Mouse (Mus musculus) liver, embryonic 14.5 days (tissue): Measurements from ENCODE around the gene Mark2. TPM values are rescaled to one million over a fixed set of nuclear protein-coding genes. Genes with fewer than 3 reads are reported as not detected.

ENCODE experiments used
- ATAC-seq: fragments of 200-750 bp; cut with Nextera tagmentation; 2 replicates; pipeline ENCODE4 v1.8.0; 2017; ENCODE audit warnings: moderate number of reproducible peaks, mild to moderate bottlenecking, moderate library complexity; ENCODE audit not compliant: insufficient read depth
- DNase-seq, 3 experiments: peaks; one replicate each; pipeline ENCODE4 v3.0.0-alpha.2; 2012 to 2013; ENCODE audit warnings: low read depth in 3 of 3, low spot score in 3 of 3
- H3K27ac ChIP-seq: fragments of 300-500 bp; sonication (generic); 2 replicates; pipeline ENCODE4 v1.5.1; 2014; ENCODE audit warnings: moderate library complexity, mild to moderate bottlenecking, control low read depth, inconsistent platforms
- H3K27me3 ChIP-seq: fragments of 300-500 bp; sonication (generic); 2 replicates; pipeline ENCODE4 v1.6.1; 2014; ENCODE audit warnings: mild to moderate bottlenecking, low read length, moderate library complexity; ENCODE audit not compliant: control insufficient read depth, insufficient read depth
- H3K36me3 ChIP-seq: fragments of 300-500 bp; sonication (generic); replicated peaks from 2 replicates; pipeline ENCODE4 v1.6.1; 2014; ENCODE audit warnings: low read depth; ENCODE audit not compliant: control insufficient read depth, insufficient read depth
- H3K4me1 ChIP-seq, 2 experiments: fragments of 200-500 bp in 1 of 2; fragments of 300-500 bp in 1 of 2; sonication (generic) in 1 of 2; replicated peaks; 2 replicates each; pipeline ENCODE4 v1.6.1; 2012 to 2014; ENCODE audit warnings: antibody characterized with exemption in 1 of 2, inconsistent platforms in 1 of 2, low read length in 1 of 2; ENCODE audit not compliant: control insufficient read depth in 2 of 2, insufficient read depth in 2 of 2
- H3K4me2 ChIP-seq: fragments of 300-500 bp; sonication (generic); 2 replicates; pipeline ENCODE4 v1.6.1; 2014; ENCODE audit warnings: low read depth, mild to moderate bottlenecking, control low read depth, moderate library complexity
- H3K4me3 ChIP-seq, 2 experiments: fragments of 200-500 bp in 1 of 2; fragments of 300-500 bp in 1 of 2; sonication (generic) in 1 of 2; 2 replicates each; pipeline ENCODE4 v1.5.1; 2012 to 2014; ENCODE audit warnings: low read depth in 2 of 2, low read length in 2 of 2, mild to moderate bottlenecking in 2 of 2, control low read depth in 1 of 2, inconsistent platforms in 1 of 2, moderate library complexity in 1 of 2; ENCODE audit not compliant: insufficient read depth in 1 of 2
- H3K9ac ChIP-seq: fragments of 300-500 bp; sonication (generic); replicated peaks from 2 replicates; pipeline ENCODE4 v1.6.1; 2014; ENCODE audit warnings: mild to moderate bottlenecking, control low read depth, moderate library complexity
- H3K9me3 ChIP-seq: fragments of 300-500 bp; sonication (generic); 2 replicates; pipeline ENCODE4 v1.6.1; 2016; ENCODE audit warnings: low read length, mixed read lengths; ENCODE audit not compliant: control insufficient read depth
- CTCF ChIP-seq: IDR thresholded peaks from 2 replicates; pipeline ENCODE4 v1.5.1; 2016; ENCODE audit warnings: antibody characterized with exemption, low read depth, control low read depth
- EP300 ChIP-seq: IDR thresholded peaks from 2 replicates; pipeline ENCODE4 v1.6.1; 2016; ENCODE audit warnings: antibody characterized with exemption, low read depth
- WGBS: fragments of 180-500 bp; shearing (Covaris S2); extraction: QIAGEN DNeasy Blood & Tissue Kit; methylation state at CpG from one replicate; pipeline ENCODE4 v1.1.7; 2014; ENCODE audit not compliant: insufficient replicate concordance; 5-methylcytosine and 5-hydroxymethylcytosine counted together
- polyA plus RNA-seq, 2 experiments: library from polyadenylated mRNA; depleted of rRNA in 1 of 2; stranded (reverse) in 1 of 2; unstranded in 1 of 2; fragments of >200 nt; fragmentation: Nextera tagmentation in 1 of 2; extraction: Ambion mirVana in 1 of 2; gene quantifications; 2 replicates each; pipeline versions ENCODE4 v1.2.1 to v1.2.3; 2012 to 2014

Gene Mark2
- 14.2 and 17.4 TPM in 2 replicates for polyA plus RNA-seq (2012; rRNA removed)
- polyA plus RNA-seq (2014; fragmentation: Nextera tagmentation; extraction: Ambion mirVana) = 14.3 and 18.9 TPM in 2 replicates

DNA sequence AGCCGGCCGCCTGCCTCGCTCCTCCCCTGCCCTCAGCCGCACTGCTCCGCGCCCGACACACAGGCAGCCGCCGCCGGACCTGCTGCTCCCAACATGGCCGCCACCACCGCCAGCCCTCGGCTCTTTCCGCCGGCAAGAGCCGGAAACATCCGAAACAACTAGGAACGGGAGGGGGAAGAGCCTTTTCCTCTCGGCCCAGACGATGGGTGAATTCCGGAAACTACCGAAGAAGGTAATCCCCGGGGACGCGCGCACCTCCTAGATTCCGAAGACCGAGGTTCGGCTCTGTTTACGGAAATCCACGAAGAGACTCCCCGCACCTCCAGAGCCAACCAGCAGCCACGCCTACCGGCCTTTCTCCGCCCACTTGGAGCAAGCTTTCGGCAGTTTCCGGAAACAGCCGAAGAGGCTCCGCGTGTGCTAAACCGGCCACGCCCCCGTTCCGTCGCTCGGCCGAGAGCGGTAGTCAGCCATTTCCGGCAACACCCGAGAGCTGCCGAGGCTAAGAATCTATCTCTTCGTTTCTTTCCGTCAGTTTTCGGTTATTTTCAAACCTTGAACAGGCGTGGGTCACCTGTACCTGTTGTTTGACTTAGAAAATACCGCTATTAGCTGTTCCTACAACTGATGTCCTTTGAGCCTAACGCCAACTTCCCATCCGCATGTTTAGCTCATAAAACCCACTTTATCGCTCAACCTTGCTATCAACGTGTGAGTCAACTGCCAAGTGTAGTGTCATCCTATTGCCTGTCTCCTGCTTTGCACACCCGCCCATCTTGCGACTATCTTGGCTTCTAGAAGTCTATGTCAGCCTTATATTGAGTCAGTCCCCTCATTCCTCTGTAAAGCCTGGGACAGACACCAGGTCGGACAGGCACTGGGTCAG, at the start of gene Mark2:
Gene Mark2 (minus strand): TSS at position 349 of the 886 bp plus-strand sequence.
- H3K9me3 ChIP-seq = no peaks in the 10 kb centered on the region
- H3K4me1 ChIP-seq = peaks cover 29 to 42% of the 10 kb centered on the region in 2 experiments
- H3K27me3 ChIP-seq = no peaks in the 10 kb centered on the region
- TF ChIP-seq EP300 (no peak), CTCF (no peak)
- H3K4me3 ChIP-seq = peak within 1 kb of the TSS; percentile 84 to 93
- H3K9ac ChIP-seq = peak within 1 kb of the TSS; percentile 94
- H3K27ac ChIP-seq = peak within 1 kb of the TSS; percentile 93
- no peaks in the 10 kb centered on the region for H3K36me3 ChIP-seq
- peak within 1 kb of the TSS; percentile 95 for H3K4me2 ChIP-seq
- WGBS = 1% methylated on average over 63 of the region's 63 CpGs
- peak; percentile 89 for ATAC-seq
- peak; percentile 98 to 99 (median 99) for DNase-seq

DNA sequence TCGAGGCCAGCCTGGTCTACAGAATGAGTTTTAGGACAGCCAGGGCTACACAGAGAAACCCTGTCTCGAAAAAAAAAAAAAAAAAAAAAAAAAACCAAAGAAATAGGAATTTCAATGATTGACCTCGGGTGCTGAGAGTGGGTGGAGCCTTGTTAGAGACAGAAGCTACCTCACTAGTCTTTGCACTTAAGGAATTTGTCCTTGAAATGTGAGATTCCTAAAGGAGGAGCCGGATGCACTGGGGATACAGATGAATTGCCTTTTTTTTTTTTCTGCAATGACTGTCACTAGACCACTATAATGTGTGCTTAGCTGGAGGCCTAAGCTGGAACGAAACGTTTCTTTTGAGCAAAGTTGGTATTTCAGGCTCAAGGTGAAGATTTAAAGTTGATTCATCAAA, 46.8 kb upstream of the Mark2 start:
- TF ChIP-seq EP300 (no peak), CTCF (no peak)
- Histone ChIP-seq H3K27me3 (no peaks in the 10 kb centered on the region), H3K4me2 (no peak overlapping the region), H3K4me1 (peaks cover 1 to 2% of the 10 kb centered on the region in 2 experiments; a peak in 2 of 4 replicates), H3K9me3 (no peaks in the 10 kb centered on the region; the same call in 1 of the 2 replicates), H3K36me3 (no peaks in the 10 kb centered on the region), H3K4me3 (no peak overlapping the region), H3K9ac (no peak overlapping the region), H3K27ac (no peak overlapping the region)
- WGBS = 64% methylated on average over 6 of the region's 6 CpGs
- no peak for DNase-seq
- no peak for ATAC-seq

DNA sequence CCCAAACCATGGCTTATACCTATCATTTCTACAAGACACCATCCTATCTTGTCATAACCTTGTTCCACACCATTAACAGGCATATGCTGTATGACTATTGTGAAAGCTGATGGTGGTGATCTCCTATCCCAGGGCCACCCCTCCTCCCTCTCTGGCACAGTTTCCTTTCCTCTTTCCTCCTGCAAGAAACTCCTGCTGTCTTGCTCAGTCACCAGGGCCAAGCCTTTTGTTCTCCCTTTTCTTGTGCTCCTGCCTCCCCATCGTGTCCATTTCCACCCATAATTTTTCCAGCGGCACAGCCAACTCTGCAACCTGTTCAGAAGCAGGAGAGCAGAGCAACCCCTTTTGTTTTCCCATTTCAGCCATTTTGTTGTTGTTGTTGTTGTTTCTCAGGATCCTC, 44.4 kb upstream of the Mark2 start:
- peaks cover 4 to 11% of the 10 kb centered on the region in 2 experiments; a peak in 3 of 4 replicates for H3K4me1 ChIP-seq
- no peaks in the 10 kb centered on the region; the same call in 1 of the 2 replicates for H3K9me3 ChIP-seq
- 59% methylated on average over 2 of the region's 2 CpGs for WGBS
- no peak overlapping the region for H3K4me3 ChIP-seq
- H3K27me3 ChIP-seq = no peaks in the 10 kb centered on the region
- no peaks in the 10 kb centered on the region for H3K36me3 ChIP-seq
- no peak overlapping the region for H3K27ac ChIP-seq
- no peak overlapping the region for H3K9ac ChIP-seq
- DNase-seq (no peak), ATAC-seq (no peak)
- TF ChIP-seq CTCF (no peak), EP300 (no peak)
- no peak overlapping the region for H3K4me2 ChIP-seq

DNA sequence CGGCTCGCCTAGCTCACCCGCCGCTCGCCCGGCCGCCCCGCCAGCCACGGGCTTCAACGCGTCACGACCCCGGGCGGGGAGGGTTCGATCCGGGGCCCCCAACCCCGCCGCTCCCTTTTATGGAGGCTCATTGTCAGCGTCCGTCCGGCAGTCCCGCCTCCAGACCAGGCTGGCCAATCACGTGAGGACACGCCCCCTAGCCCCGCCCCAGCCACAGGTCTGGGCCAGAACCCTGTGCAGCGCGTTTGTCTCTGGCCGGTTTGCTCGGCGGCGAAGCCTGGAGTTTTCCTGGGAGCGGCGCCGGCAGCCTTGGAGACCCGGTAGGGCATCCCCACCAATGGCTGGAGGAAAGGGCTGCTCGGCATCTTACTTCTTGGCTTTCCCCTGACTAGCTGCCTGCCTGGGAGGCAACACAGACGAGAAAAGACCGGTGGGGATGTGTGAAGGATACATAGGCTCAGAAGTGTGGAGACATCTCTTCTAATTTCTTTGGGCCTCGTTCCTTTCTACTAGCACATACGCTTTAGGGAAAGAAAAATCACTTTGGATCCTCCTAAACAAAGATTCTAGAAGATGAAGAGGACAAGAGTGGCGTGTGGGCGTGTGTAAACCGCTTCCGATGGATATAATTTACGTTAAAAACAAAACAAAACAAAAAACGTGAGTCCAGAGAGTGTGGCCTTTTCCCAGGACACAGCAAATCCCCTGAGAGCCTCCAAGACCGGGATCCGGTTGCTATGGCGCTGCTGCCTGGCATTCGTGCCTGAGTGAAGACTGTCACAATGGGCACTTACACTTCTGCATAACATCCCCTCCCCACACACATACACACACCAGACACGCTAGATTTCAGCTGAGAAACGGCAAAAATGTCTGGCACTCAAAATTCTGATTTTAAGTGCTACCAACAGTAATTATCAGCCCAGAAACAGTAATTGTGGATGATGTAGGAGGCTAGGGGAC, 41.5 kb upstream of the Mark2 start, which contains the start of gene Spindoc:
Gene Spindoc (minus strand): TSS at position 92 of the 963 bp plus-strand sequence.
- H3K27me3 ChIP-seq = no peaks in the 10 kb centered on the region
- H3K9me3 ChIP-seq = no peaks in the 10 kb centered on the region
- H3K4me1 ChIP-seq = peaks cover 4 to 11% of the 10 kb centered on the region in 2 experiments; a peak in 3 of 4 replicates
- TF ChIP-seq CTCF = peak; percentile 14; the same call in 1 of the 2 replicates
- TF ChIP-seq EP300 = no peak
- peak; percentile 81 to 85 (median 82) for DNase-seq
- peak; percentile 99 for ATAC-seq
- H3K4me3 ChIP-seq = peak within 1 kb of the TSS; percentile 76 to 79
- H3K36me3 ChIP-seq = no peaks in the 10 kb centered on the region
- 2% methylated on average over 52 of the region's 52 CpGs for WGBS
- H3K9ac ChIP-seq = peak within 1 kb of the TSS; percentile 73
- H3K27ac ChIP-seq = 0 out of 2 replicates have a peak within 1 kb of the TSS, but pooled peaks have one; percentile 0
- peak within 1 kb of the TSS; percentile 94 for H3K4me2 ChIP-seq
